Mouse (Mus musculus) cerebellum, adult 2 months (tissue): ENCODE data around the gene Cyth4. TPM values are rescaled to one million over a fixed set of nuclear protein-coding genes. Genes with fewer than 3 reads are reported as not detected.

Experiments
- DNase-seq, 2 experiments: peaks; one replicate each; pipeline ENCODE4 v3.0.0; 2021
- H3K27ac ChIP-seq: fragments of 200-500 bp; 2 replicates; pipeline ENCODE4 v1.5.1; 2012; ENCODE audit warnings: low read length, control low read depth, inconsistent platforms; ENCODE audit not compliant: insufficient read depth
- H3K27me3 ChIP-seq: fragments of 200-500 bp; 2 replicates; pipeline ENCODE4 v1.6.1; 2012; ENCODE audit warnings: inconsistent platforms, mild to moderate bottlenecking, low read length, moderate library complexity; ENCODE audit not compliant: control insufficient read depth, insufficient read depth
- H3K4me1 ChIP-seq: fragments of 200-500 bp; 2 replicates; pipeline ENCODE4 v1.6.1; 2011; ENCODE audit warnings: low read length; ENCODE audit not compliant: control insufficient read depth, insufficient read depth
- H3K4me3 ChIP-seq: fragments of 200-500 bp; replicated peaks from 2 replicates; pipeline ENCODE3; 2011; ENCODE audit warnings: mild to moderate bottlenecking, low read depth, low read length, control low read depth; ENCODE audit not compliant: insufficient read depth
- CTCF ChIP-seq: fragments of 200-500 bp; IDR thresholded peaks from 2 replicates; pipeline ENCODE4 v1.5.1; 2011; ENCODE audit warnings: low read depth, mild to moderate bottlenecking, control low read depth, low read length, moderate library complexity, borderline replicate concordance; ENCODE audit not compliant: insufficient read depth
- POLR2A ChIP-seq: fragments of 200-500 bp; IDR thresholded peaks from 2 replicates; pipeline ENCODE4 v1.6.1; 2011; ENCODE audit warnings: low read length, control low read depth, borderline replicate concordance; ENCODE audit not compliant: insufficient read depth
- WGBS: fragments of 180-500 bp; shearing (Covaris S2); methylation state at CpG from one replicate; pipeline ENCODE4 v1.1.7; 2018; 5-methylcytosine and 5-hydroxymethylcytosine counted together
- polyA plus RNA-seq: library from polyadenylated mRNA; depleted of rRNA; stranded (reverse); fragments of >200 nt; gene quantifications from 2 replicates; pipeline ENCODE4 v1.2.3, GENCODE M21; 2012

Cyth4 gene
- polyA plus RNA-seq, 1 experiment: 4.6 TPM

DNA sequence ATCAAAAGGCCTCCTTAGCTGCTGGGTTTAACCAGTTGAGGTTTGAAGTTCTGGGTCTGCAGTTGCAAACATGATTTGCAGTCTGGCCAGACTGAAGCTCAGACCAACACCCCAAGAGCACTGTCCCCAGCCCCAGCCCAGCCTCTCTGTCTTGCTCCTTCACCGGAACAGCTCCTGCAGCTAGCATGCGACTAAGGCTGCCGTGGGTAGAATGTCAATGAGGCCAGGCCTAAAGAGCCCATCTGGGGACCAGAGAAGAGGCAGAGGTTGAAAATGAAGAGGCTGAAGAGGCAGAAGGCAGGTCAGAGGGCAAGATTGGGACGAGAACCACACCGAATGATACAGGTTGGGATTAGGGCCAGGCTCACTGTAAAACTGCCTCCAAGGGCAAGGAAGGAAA is 36.6 kb downstream of the Cyth4 start:
- WGBS: 76% methylated on average over 5 of the region's 5 CpGs
- TF ChIP-seq POLR2A (no peak), CTCF (no peak)
- Histone ChIP-seq H3K27me3 (no peaks in the 10 kb centered on the region), H3K27ac (no peak overlapping the region), H3K4me1 (no peaks in the 10 kb centered on the region; the same call in 1 of the 2 replicates), H3K4me3 (no peak overlapping the region)
- no peak for DNase-seq

DNA sequence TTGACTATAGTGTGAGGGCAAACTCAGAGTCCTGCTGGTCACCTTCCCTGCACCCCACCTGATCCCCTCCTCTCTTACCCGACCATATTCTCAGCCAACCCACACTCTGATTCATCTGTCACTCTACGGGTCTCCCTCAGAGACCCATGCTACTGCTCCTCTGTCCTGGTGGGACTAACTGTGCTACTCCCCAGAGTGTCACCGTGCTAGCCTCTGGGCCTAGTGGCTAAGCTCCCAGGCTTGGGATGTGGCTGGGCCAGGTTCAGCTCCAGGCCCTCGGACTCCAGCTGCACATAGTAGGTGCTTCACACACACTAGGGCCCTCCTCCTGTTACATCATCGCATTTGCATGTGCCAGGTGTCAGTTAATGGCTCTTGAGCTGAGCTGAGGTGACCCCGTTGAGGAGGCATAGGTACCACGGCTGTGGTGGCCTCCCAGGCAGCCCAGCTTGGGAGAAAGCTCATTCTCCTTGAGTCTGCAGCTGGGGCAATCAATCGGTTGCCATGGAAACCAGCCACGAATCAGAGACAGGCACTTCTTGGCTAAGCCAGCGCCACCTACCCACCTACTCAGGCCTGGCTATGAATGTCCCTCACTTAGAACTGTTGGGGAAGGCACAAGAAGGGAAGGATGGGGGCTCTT is 37.4 kb downstream of the Cyth4 start:
- no peak overlapping the region for H3K4me3 ChIP-seq
- 56% methylated on average over 10 of the region's 10 CpGs for WGBS
- no peak for DNase-seq
- no peaks in the 10 kb centered on the region for H3K27me3 ChIP-seq
- no peak overlapping the region for H3K27ac ChIP-seq
- H3K4me1 ChIP-seq: no peaks in the 10 kb centered on the region; the same call in 1 of the 2 replicates
- TF ChIP-seq POLR2A (no peak), CTCF (no peak)

GRCm38 (mm10) chr15:78635231-78635630 is 38.4 kb downstream of the Cyth4 start:
- Histone ChIP-seq H3K4me3 (no peak overlapping the region), H3K4me1 (no peaks in the 10 kb centered on the region; the same call in 1 of the 2 replicates), H3K27me3 (no peaks in the 10 kb centered on the region), H3K27ac (no peak overlapping the region)
- TF ChIP-seq CTCF (no peak), POLR2A (no peak)
- no peak for DNase-seq
- WGBS: 37% methylated on average over 7 of the region's 7 CpGs

DNA sequence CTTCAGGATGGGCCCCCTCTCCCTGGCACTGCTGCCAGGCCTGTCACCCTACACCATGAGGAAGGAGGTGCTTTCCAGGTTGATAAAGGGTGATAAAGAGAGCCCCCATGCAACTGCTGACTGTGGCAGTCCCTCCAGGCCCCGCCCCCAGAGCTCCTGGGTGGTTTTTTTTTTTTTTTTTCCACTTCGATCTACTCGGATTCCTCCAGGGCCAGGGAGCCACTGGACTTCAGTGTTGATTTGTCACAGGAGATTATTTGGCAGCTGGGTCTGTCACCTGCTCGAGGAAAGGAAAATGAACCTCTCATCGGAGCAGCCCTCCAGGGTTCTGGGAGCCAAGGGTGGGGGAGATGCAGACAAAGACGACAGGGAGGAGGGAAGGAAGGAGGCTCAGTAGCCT is 46.8 kb downstream of the Cyth4 start:
- no peak overlapping the region for H3K27ac ChIP-seq
- no peaks in the 10 kb centered on the region for H3K4me1 ChIP-seq
- TF ChIP-seq CTCF: no peak
- no peak for TF ChIP-seq POLR2A
- no peak for DNase-seq
- no peak overlapping the region for H3K4me3 ChIP-seq
- H3K27me3 ChIP-seq: no peaks in the 10 kb centered on the region
- WGBS: 24% methylated on average over 6 of the region's 6 CpGs

- H3K27ac ChIP-seq: no peak overlapping the region
- no peaks in the 10 kb centered on the region for H3K27me3 ChIP-seq
- no peaks in the 10 kb centered on the region for H3K4me1 ChIP-seq
- no peak for DNase-seq
- TF ChIP-seq CTCF (no peak), POLR2A (no peak)
- no peak overlapping the region for H3K4me3 ChIP-seq
- WGBS: 17% methylated on average over 8 of the region's 8 CpGs
Observed at GRCm38 (mm10) chr15:78644606-78645005, 47.8 kb downstream of the Cyth4 start.

DNA sequence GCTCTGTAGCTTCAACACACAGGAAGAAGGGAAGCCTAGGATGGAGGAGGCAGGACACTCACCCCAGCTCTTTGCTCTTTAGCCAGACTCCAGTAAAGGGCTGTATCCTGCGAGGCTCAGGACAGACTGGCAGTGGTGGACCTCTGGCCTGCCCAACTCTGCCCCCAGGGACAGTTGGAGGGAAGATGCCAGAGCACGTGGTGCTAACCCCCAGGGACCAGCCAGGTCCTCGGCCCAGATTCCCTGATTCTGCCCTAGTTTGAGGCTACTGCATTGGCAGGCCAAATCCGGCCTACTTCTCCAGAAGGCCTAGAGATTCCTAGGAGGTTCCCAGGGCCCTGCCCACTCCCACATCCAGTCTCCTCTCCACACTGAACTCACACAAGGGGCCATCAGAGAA is 50.9 kb downstream of the Cyth4 start:
- WGBS: 37% methylated on average over 4 of the region's 4 CpGs
- H3K27ac ChIP-seq: no peak overlapping the region
- no peak overlapping the region for H3K4me3 ChIP-seq
- H3K27me3 ChIP-seq: no peaks in the 10 kb centered on the region
- H3K4me1 ChIP-seq: no peaks in the 10 kb centered on the region
- TF ChIP-seq POLR2A: no peak
- TF ChIP-seq CTCF: no peak
- no peak for DNase-seq

GRCm38 (mm10) chr15:78651169-78651568 is 54.3 kb downstream of the Cyth4 start:
- no peak overlapping the region for H3K4me3 ChIP-seq
- no peaks in the 10 kb centered on the region for H3K4me1 ChIP-seq
- 25% methylated on average over 4 of the region's 4 CpGs for WGBS
- TF ChIP-seq POLR2A: no peak
- no peak for TF ChIP-seq CTCF
- no peak for DNase-seq
- H3K27me3 ChIP-seq: no peaks in the 10 kb centered on the region
- H3K27ac ChIP-seq: no peak overlapping the region

GRCm38 (mm10) chr15:78664268-78664667 is 67.4 kb downstream of the Cyth4 start:
- TF ChIP-seq CTCF (no peak), POLR2A (no peak)
- Histone ChIP-seq H3K4me1 (no peaks in the 10 kb centered on the region), H3K27ac (no peak overlapping the region), H3K4me3 (no peak overlapping the region), H3K27me3 (no peaks in the 10 kb centered on the region)
- DNase-seq: no peak
- WGBS: 59% methylated on average over 5 of the region's 5 CpGs
